Mouse (Mus musculus) embryonic facial prominence, embryonic 11.5 days (tissue): Measurements from ENCODE around the gene Abca2. TPM values are rescaled to one million over a fixed set of nuclear protein-coding genes. Genes with fewer than 3 reads are reported as not detected.

Experiments
- ATAC-seq: fragments of 200-750 bp; cut with Nextera tagmentation; replicated peaks from 2 replicates; pipeline ENCODE4 v1.8.0; 2017; ENCODE audit warnings: low read depth; ENCODE audit not compliant: insufficient number of reproducible peaks, low FRiP score, low TSS enrichment
- DNase-seq: peaks from one replicate; pipeline ENCODE4 v3.0.0-alpha.2; 2015; ENCODE audit warnings: low spot score
- H3K27ac ChIP-seq: fragments of 300-500 bp; sonication (generic); replicated peaks from 2 replicates; pipeline ENCODE4 v1.5.1; 2014; ENCODE audit warnings: mild to moderate bottlenecking, low read depth, low read length, control low read depth
- H3K27me3 ChIP-seq: fragments of 300-500 bp; sonication (generic); 2 replicates; pipeline ENCODE4 v1.6.1; 2014; ENCODE audit warnings: mild to moderate bottlenecking, low read length, moderate library complexity, mixed read lengths; ENCODE audit not compliant: control insufficient read depth, insufficient read depth
- H3K36me3 ChIP-seq: fragments of 300-500 bp; sonication (generic); replicated peaks from 2 replicates; pipeline ENCODE4 v1.6.1; 2014; ENCODE audit warnings: low read depth, mild to moderate bottlenecking, low read length, moderate library complexity, mixed read lengths; ENCODE audit not compliant: control insufficient read depth, insufficient read depth
- H3K4me1 ChIP-seq: fragments of 300-500 bp; sonication (generic); 2 replicates; pipeline ENCODE4 v1.6.1; 2014; ENCODE audit warnings: low read length, mixed read lengths; ENCODE audit not compliant: control insufficient read depth, insufficient read depth
- H3K4me2 ChIP-seq: fragments of 300-500 bp; sonication (generic); 2 replicates; pipeline ENCODE4 v1.6.1; 2014; ENCODE audit warnings: low read depth, mild to moderate bottlenecking, control low read depth, low read length, moderate library complexity
- H3K4me3 ChIP-seq: fragments of 300-500 bp; sonication (generic); 2 replicates; pipeline ENCODE4 v1.5.1; 2014; ENCODE audit warnings: low read depth, low read length, control low read depth
- H3K9ac ChIP-seq: fragments of 300-500 bp; sonication (generic); replicated peaks from 2 replicates; pipeline ENCODE4 v1.6.1; 2014; ENCODE audit warnings: mild to moderate bottlenecking, control low read depth, low read length
- H3K9me3 ChIP-seq: fragments of 300-500 bp; sonication (generic); replicated peaks from 2 replicates; pipeline ENCODE4 v1.6.1; 2016; ENCODE audit warnings: mild to moderate bottlenecking, low read length, inconsistent platforms, mixed read lengths; ENCODE audit not compliant: control insufficient read depth
- WGBS: fragments of 180-500 bp; shearing (Covaris S2); extraction: QIAGEN DNeasy Blood & Tissue Kit; methylation state at CpG from one replicate; pipeline ENCODE4 v1.1.7; 2014; 5-methylcytosine and 5-hydroxymethylcytosine counted together
- polyA plus RNA-seq: library from polyadenylated mRNA; unstranded; fragments of >200 nt; fragmentation: Nextera tagmentation; extraction: Ambion mirVana; gene quantifications from 2 replicates; pipeline ENCODE4 v1.2.1, GENCODE M21; 2014

Gene Abca2
- polyA plus RNA-seq, 1 experiment from 2014 or later: 2.2 TPM

- no peaks in the 10 kb centered on the region for H3K36me3 ChIP-seq
Observed at GRCm38 (mm10) chr2:25441067-25441466, 12.6 kb downstream of the Abca2 start.

DNA sequence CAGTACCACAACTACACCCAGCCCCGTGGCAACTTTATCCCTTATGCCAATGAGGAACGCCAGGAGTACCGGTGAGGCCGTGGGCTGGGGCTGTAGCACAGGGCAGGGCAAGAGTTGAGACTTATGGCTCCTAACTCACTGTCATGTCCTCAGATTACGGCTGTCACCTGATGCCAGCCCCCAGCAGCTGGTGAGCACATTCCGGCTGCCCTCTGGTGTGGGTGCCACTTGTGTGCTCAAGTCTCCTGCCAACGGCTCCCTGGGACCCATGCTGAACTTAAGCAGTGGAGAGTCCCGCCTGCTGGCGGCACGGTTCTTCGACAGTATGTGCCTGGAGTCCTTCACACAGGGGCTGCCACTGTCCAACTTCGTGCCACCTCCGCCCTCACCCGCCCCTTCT, 14.2 kb downstream of the Abca2 start:
- no peak overlapping the region for H3K9ac ChIP-seq
- no peaks in the 10 kb centered on the region for H3K4me1 ChIP-seq
- DNase-seq (no peak), ATAC-seq (no peak)
- no peak overlapping the region for H3K4me2 ChIP-seq
- no peaks in the 10 kb centered on the region for H3K27me3 ChIP-seq
- H3K9me3 ChIP-seq: no peaks in the 10 kb centered on the region
- H3K36me3 ChIP-seq: no peaks in the 10 kb centered on the region
- H3K4me3 ChIP-seq: no peak overlapping the region
- H3K27ac ChIP-seq: no peak overlapping the region
- 87% methylated on average over 14 of the region's 14 CpGs for WGBS

More at GRCm38 (mm10) chr2:25441067-25441466, 12.6 kb downstream of the Abca2 start:
- DNase-seq (no peak), ATAC-seq (no peak)
- H3K9me3 ChIP-seq: no peaks in the 10 kb centered on the region
- H3K9ac ChIP-seq: no peak overlapping the region
- H3K4me1 ChIP-seq: no peaks in the 10 kb centered on the region
- no peak overlapping the region for H3K4me2 ChIP-seq
- H3K4me3 ChIP-seq: no peak overlapping the region
- H3K27me3 ChIP-seq: no peaks in the 10 kb centered on the region
- WGBS: 86% methylated on average over 20 of the region's 20 CpGs
- H3K27ac ChIP-seq: no peak overlapping the region

- Histone ChIP-seq H3K27me3 (no peaks in the 10 kb centered on the region), H3K36me3 (no peaks in the 10 kb centered on the region), H3K27ac (no peak overlapping the region), H3K4me3 (no peak overlapping the region), H3K9ac (no peak overlapping the region), H3K4me1 (no peaks in the 10 kb centered on the region), H3K9me3 (no peaks in the 10 kb centered on the region), H3K4me2 (no peak overlapping the region)
- DNase-seq (no peak), ATAC-seq (no peak)
- 84% methylated on average over 8 of the region's 8 CpGs for WGBS
Observed at GRCm38 (mm10) chr2:25450853-25451647, 22.5 kb downstream of the Abca2 start.

GRCm38 (mm10) chr2:25452951-25453350, 24.4 kb downstream of the Abca2 start:
- Histone ChIP-seq H3K4me2 (no peak overlapping the region), H3K9me3 (no peaks in the 10 kb centered on the region), H3K27me3 (no peaks in the 10 kb centered on the region), H3K36me3 (no peaks in the 10 kb centered on the region), H3K9ac (no peak overlapping the region), H3K4me1 (no peaks in the 10 kb centered on the region), H3K27ac (no peak overlapping the region), H3K4me3 (no peak overlapping the region)
- WGBS: 55% methylated on average over 1 of the region's 1 CpGs
- ATAC-seq: no peak
- DNase-seq: no peak

- H3K9ac ChIP-seq: no peak within 1 kb of the TSS
- no peaks in the 10 kb centered on the region for H3K9me3 ChIP-seq
- H3K36me3 ChIP-seq: no peaks in the 10 kb centered on the region; the same call in 1 of the 2 replicates
- 65% methylated on average over 14 of the region's 14 CpGs for WGBS
- H3K27ac ChIP-seq: no peak within 1 kb of the TSS
- no peaks in the 10 kb centered on the region for H3K4me1 ChIP-seq
- H3K4me2 ChIP-seq: no peak within 1 kb of the TSS
- DNase-seq (no peak), ATAC-seq (no peak)
- H3K4me3 ChIP-seq: no peak within 1 kb of the TSS
- no peaks in the 10 kb centered on the region for H3K27me3 ChIP-seq
Observed at GRCm38 (mm10) chr2:25456205-25456953, 27.9 kb downstream of the Abca2 start, which contains the start of gene Clic3. TSS of gene Clic3 (plus strand) at chr2:25456838.

DNA sequence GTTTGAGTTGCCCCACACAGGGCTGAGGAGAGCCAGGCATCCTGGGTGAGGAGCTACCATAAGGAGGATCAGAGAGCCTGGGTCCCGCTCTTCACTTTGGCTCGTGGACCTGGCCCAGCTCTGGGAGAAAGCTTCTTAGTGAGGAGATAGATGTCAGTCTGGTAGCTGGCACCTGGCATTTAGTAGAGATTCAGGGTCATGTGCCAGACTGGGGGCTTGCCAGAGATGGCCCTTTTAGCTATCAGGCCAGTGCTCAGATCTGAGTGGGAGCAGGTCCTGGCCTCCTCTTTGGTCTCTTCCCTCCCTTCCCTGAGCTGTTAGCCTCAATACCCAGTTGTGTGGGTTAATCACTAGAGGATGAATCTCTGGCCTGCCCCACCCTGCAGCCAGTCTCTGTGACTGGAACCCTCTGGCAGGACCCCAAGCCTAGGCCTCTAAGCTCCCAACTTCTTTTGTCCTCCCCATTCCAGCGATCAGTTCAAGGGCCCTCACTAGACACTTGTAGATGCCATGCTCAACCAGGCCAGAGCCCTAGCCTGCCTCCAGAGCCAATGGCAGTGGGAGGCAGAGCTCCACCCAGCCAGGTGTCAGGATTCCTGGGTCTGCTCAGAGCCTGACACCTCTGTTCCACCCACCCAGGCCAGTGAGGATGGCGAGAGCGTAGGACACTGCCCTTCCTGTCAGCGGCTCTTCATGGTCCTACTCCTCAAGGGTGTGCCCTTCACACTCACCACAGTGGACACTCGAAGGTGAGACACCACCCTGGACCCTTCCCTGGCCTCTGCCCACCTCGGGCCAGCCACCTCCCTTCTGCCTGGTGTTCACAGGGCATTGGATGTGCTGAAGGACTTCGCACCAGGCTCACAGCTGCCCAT, 28.8 kb downstream of the Abca2 start:
- no peaks in the 10 kb centered on the region for H3K27me3 ChIP-seq
- no peak overlapping the region for H3K27ac ChIP-seq
- H3K36me3 ChIP-seq: no peaks in the 10 kb centered on the region; the same call in 1 of the 2 replicates
- H3K9me3 ChIP-seq: no peaks in the 10 kb centered on the region
- H3K9ac ChIP-seq: no peak overlapping the region
- ATAC-seq (no peak), DNase-seq (no peak)
- WGBS: 86% methylated on average over 9 of the region's 9 CpGs
- no peak overlapping the region for H3K4me3 ChIP-seq
- H3K4me1 ChIP-seq: no peaks in the 10 kb centered on the region
- no peak overlapping the region for H3K4me2 ChIP-seq

DNA sequence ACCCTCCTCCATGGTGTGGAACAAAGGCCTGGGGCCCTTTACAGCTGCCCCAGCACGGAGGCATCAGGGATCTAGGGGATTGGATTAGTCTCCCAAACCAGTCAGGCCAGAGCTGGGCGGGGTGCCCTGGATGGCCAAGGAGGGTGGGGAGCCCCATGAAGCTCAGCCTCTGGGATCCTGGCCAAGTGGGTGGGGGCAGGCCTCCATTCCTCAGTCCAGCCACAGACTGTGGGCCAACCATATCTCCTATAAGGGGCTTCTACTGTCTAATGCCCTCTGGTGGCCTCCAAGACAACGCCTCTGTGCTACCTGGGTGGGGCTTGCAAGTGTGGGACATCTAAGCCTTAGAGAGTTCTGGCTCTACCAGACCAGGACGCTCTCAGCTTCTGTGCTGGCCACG, 30.4 kb downstream of the Abca2 start:
- Histone ChIP-seq H3K4me1 (no peaks in the 10 kb centered on the region), H3K9ac (no peak overlapping the region), H3K27me3 (no peaks in the 10 kb centered on the region), H3K9me3 (no peaks in the 10 kb centered on the region), H3K4me2 (no peak overlapping the region), H3K4me3 (no peak overlapping the region), H3K27ac (no peak overlapping the region), H3K36me3 (no peaks in the 10 kb centered on the region; the same call in 1 of the 2 replicates)
- ATAC-seq (no peak), DNase-seq (no peak)
- WGBS: 84% methylated on average over 5 of the region's 5 CpGs
